Mouse (Mus musculus) large intestine, adult 2 months (tissue): ENCODE measurements around the gene Hsd17b11. TPM values are rescaled to one million over a fixed set of nuclear protein-coding genes. Genes with fewer than 3 reads are reported as not detected.
"Not testable (repeated sequence)": the region's sequence is repeated elsewhere in the genome, so short reads cannot be mapped to it uniquely, and the experiment has no call there.

Experiments used
- DNase-seq: peaks from one replicate; pipeline ENCODE4 v3.0.0-alpha.2; 2012; ENCODE audit warnings: low read depth, low spot score
- WGBS: fragments of 180-500 bp; shearing (Covaris S2); methylation state at CpG from one replicate; pipeline ENCODE4 v1.1.7; 2018; 5-methylcytosine and 5-hydroxymethylcytosine counted together
- polyA plus RNA-seq: library from polyadenylated mRNA; depleted of rRNA; stranded (reverse); fragments of >200 nt; gene quantifications from 2 replicates; pipeline ENCODE4 v1.2.3, GENCODE M21; 2012

The Hsd17b11 gene
- polyA plus RNA-seq, 1 experiment: 86.9 TPM

DNA sequence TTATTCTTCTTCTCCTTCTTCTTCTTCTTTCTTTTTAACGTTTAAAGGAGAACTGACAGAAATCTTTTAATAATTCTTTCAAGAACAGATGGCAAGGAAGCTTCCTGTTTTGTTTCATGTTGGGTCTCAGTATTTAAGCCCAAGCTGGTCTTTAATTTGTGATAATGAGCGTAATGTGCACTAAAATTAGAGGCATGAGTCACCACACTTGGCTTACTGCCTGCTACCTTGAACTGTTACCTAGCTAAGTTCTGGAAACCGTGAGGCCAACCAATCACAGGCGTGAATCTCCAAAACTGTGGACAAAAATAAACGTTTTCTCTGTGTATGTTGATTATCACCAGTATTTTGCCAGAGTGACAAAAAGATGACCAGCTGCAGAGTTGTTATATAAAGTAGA, 23.0 kb downstream of the Hsd17b11 start:
- WGBS: 23% methylated on average over 5 of the region's 5 CpGs
- DNase-seq: no peak

DNA sequence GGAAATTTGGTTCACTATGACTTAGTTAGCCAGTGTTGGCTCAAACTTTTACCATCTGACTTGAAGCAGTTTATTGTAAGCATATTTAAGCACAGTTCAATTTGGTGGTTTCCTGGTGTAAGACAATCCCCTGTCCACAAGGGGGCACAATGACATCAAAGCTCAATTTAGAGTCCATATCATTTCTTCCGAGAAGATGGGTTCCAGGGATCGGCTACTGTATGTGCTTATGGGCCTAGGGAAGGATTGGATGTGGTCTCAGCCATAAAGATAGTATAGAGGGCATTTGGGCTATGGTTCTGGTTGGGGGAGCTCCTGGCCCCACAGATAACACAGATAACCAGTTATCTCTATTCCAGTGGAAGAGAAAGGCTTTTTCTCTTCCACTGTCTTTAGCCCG, 26.5 kb downstream of the Hsd17b11 start:
- no peak for DNase-seq
- WGBS: 47% methylated on average over 3 of the region's 3 CpGs

DNA sequence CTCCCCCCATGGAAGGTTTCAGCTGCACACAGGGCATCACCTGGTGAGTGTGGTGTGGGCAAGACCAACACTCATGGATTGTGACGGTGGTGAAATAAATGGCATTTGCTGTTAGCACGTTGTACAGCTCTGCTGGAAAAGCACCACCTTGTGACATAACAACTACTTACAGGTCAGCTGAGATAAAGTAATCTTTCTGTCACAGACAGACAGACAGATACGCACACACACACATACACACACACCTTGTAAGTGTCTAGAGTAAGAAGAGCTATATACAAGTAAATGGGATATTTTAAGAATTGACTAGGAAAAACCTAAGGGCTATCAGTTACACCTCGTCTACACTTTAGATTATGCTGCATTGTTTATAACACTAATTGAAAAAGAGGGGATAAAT, 27.1 kb downstream of the Hsd17b11 start:
- 91% methylated on average over 4 of the region's 4 CpGs for WGBS

DNA sequence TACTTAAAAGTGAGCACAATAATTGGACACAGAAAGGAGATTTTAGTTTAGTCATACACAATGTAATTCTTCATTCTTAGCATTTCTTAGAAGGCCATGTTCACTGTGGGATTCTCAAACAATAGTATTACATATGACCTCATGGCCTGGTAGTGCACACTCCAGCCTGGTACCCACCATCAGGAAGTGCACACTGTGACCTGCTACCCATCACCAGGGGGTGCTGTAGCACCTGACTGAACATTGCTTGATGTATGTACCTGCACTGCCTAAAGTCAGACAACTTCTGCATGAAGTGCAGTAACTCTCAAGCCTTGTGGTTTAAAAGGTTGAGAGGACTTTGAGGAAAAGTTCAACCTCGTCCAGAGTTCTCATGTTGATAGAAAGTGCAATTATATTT, 28.1 kb downstream of the Hsd17b11 start:
- no peak for DNase-seq
- WGBS: 96% methylated on average over 1 of the region's 1 CpGs

More for the DNA sequence above, 27.1 kb downstream of the Hsd17b11 start:
- DNase-seq: no peak

DNA sequence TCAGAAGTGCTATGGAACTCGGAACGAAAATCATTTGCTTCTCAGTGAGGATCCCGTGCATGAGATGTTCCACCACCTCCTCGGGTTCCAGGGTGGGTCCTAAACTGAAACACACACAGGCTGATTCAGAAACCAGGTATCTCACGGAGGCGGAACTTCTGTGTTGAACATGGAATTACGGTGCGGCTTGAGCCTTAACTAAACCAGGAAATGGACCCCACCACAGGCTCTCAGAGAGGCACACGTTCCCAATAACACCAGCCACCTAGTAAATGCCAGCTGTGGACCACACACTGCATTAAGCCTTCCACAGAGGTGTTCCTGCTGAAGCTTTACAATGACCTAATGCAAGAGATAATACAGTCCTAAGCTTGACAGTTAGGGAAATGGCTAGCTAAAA, 28.9 kb downstream of the Hsd17b11 start:
- no peak for DNase-seq
- 91% methylated on average over 9 of the region's 9 CpGs for WGBS

DNA sequence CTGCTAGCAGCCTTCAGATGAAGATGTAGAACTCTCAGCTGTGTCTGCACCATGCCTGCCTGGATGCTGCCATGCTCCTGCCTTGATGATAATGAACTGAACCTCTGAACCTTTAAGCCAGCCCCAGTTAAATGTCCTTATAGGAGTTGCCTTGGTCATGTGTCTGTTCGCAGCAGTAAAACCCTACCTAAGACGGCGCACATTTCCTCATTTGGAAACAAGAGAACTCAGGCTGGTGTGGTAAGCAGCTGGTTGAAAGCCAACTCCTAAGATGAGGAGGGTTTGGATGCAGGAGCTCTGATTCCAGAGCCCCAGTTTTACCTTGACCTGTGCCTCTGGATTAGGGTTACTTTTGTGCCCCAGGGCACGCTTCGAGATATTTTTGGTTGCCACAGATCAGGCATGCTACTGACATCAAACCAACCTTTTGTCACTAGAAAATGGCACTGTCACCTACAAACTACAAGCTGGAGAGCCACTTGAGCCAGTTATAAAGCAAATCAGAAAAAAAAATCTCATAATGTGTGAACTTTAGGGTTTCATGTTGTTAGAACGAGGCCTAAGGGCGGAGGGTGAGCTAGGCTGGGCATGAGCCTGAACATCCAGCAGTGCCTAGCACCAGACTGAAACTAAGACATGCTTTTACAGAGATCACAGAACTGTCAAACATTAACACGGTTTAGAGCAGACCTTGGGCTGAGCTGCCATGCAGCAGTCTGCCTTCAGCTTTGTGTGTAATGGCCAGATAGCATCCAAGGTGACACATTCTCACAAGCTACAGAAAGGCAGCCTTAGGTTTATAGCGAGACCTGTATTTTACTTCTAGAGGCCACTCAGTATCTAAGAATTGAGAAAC, 40.8 kb downstream of the Hsd17b11 start:
- no peak for DNase-seq
- WGBS: 39% methylated on average over 9 of the region's 9 CpGs

DNA sequence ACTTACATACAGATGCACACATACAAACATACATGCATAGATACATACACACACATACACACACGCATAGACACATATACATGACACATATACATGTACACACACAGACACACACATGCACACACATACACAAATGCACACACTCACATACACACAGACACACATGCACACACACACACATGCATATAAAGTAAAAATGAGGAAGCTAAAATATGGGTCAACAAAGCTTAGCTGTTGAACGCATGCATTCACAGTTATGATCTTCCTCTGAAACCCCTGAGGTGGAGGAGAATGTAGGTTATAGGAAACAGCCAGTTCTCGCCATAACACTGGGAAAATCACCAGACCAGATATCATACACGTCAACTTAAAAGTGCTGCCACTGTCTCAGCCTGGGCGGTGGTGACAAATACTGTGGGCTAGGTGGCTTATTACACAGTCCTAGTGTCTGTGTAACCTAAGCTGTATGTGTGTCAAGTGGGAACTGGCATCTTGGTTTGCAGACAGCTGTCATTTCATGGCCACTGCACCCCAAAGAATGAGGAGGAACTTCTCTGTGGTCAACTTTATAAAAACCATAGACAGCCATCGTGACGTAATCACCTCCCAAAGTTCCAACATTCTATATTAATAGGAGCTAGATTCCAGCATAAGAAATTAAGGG, 43.7 kb downstream of the Hsd17b11 start:
- no peak for DNase-seq
- WGBS: 87% methylated on average over 7 of the region's 7 CpGs

DNA sequence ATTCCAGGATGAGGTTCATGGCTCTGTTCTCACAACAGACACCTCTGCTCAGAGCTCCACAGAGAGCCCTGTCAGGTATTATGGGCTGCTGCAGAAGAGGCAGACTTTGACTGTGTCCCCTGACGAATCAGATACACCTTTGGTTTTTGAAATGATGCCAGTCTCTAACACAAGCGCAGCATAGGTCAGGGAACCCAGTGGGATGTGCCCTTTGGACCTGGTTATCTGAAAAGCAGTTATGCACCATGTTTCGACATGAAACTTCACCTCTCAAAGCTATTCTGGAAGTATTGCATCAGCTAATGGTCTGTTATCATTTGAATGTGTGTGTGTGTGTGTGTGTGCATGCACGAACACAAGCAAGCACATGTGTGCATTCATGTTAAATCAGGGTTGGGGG, 44.4 kb downstream of the Hsd17b11 start, which contains the start of gene Hsd17b13:
Gene Hsd17b13, minus strand, starts transcription at position 114 of the 400 bp plus-strand sequence.
- WGBS: 36% methylated on average over 4 of the region's 4 CpGs
- DNase-seq: no peak

DNA sequence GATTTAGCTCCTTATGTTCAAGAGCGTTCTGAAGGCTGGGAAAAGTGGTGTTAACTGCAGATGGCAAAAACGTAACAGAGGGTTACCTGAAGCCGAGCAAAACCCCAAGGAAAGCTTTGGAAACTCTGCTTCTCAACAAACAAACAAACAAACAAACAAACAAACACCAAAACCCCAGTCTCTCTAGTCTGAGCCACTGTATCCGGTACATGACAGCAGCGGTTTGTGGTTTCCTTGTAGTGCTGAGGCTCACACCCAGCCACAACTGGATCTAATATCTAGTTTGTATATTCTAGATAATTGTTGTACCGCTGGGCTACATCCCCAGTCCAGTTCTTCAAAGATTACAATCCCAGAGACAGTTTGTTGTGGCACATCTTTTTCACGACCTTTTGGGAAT, 46.0 kb downstream of the Hsd17b11 start:
- DNase-seq: no peak
- WGBS: 81% methylated on average over 7 of the region's 7 CpGs

DNA sequence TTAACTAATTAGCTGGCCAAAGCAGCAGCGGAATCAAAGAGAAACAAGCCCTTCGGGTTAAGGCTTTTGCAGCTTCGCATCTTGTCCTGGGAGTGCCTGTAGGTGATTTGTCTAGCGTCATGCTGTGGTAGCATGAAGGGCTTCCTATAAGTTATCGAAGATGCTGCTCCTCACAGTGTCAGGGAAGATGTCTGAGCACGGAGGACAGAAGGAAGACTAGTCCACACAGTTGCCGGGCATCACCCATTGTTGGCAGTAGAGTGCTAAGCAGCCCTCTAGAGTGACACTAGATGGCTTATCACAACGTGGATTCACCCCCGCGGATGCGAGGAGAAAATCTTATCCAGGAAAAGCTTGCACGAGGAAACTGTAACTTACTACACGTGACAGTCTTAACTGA, 48.9 kb downstream of the Hsd17b11 start:
- no peak for DNase-seq
- 48% methylated on average over 13 of the region's 13 CpGs for WGBS

DNA sequence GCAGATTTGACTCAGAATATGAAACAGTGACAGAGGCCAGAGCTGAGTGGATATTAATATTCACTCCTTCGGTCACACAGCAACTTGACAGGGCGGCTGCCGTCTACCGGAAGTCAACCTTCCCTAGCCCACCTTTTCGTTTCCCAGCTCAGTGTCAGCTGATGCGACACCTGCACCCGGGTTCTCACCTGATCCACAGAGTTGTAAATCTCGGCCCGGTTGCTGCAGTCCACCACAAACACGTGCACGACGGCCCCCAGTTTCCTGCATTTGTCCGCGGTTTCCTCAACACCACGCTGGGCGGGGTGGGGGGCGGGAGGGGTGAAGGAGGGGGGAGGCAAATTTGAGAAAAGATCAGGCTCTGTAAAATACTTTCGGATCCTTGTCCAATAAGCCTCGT, 49.3 kb downstream of the Hsd17b11 start:
- DNase-seq: no peak
- 45% methylated on average over 19 of the region's 19 CpGs for WGBS

DNA sequence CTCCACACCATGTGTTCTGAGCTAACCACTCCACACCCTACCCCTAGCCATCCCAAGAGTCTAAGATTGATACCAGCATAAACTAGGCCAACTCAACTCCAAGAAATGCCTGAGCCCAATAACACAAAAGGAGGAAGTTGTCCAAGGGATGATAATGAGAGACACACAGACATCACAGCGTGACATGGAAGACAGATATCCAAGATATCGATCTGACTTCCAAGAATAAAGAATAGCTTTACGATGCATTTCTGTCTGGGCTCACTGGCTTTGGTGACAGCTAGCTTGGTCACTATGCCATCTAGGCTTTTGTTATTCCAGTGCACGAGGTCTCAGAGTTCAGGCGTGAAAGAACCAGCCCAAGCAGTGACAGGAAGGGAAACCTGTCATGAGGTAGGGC, 50.7 kb downstream of the Hsd17b11 start:
- WGBS: 80% methylated on average over 5 of the region's 5 CpGs
- no peak for DNase-seq

DNA sequence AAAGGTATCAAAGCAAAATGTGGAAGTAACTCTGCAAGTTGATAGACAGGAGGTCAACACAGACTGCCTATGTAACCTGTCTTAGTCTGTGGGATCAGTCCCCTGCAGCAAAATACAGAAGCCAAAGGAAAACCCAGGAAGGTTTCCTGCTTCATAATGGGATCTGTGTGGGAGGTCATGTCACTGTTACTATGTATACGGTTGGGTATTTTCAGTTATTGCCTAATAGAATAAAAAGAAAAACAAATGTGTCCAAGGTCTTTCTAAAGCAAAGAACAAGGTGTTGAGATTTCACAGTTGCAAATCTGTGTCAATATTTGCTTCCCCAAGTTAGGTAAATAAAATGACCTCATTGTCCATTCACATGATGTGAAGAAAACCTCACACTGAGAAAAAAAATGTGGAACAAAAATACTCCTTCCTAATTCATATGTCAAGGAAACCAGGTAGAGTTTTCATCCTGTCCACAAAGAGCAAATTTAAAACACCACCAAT, 58.7 kb downstream of the Hsd17b11 start:
- DNase-seq: no peak
- WGBS: 17% methylated on average over 1 of the region's 1 CpGs

DNA sequence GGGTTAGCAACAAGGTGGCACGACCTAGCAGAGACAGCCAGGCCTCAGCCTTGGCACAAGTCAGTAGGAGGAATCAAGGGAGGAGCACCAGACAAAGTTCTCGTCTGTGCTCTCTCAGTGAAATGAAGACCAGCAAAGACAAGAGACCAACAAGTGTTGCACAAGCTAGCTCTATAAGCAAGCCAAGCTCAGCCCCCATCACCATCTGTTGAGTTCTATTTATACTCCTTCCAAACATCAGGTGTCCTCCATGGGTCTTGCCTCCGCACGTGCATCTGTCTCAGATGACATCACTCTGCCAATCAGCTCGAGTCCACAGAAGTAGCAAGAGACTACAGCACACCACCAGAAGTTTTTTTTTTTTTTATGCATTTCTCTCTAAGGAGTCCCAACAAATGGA, 67.1 kb downstream of the Hsd17b11 start:
- WGBS: 79% methylated on average over 5 of the region's 5 CpGs
- DNase-seq: no peak

DNA sequence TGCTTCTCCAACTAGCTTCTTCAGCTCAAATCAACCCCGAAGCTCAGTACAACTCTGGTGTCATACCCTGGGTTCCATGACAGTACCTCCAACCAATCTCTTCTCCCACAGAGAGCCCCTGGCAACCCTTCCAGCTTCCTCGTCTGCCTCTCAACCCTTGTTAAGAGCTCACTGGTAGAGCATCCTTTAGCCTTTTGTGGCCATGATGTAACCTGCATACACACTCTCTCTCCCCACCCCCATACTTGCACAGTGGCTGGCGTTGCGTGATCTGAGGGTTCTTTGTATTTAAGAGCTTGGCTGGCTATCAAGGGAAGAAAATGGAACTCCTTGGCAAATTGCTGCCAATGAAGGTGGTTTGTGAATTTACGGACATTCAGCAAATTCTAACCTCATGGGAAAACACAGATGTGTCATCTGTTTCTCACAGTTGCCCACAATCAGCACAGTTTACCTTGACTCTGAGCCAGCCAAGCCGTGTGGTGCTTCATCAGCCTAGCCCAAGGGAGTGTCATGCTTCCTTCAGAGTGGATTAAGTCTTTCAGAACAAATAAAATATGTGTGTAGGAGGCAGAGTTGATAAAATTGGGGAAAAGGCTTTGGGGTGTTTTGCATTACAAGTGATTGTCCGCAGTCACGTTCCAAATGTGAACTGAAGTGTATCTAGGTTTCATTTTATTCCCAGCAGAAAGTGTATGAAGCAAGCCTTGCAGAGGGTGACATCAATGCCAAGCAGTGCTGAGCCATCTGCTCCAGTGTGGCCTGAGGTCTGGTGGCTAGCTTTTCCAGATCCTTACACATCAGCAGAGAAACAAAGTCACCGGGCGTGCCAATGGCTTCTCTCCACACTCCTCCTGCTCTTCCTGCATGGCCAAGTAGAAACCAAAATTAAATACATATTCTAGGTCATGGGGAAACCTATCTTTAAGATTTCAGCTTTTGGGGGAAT, 68.3 kb downstream of the Hsd17b11 start:
- DNase-seq: no peak
- 43% methylated on average over 10 of the region's 10 CpGs for WGBS

DNA sequence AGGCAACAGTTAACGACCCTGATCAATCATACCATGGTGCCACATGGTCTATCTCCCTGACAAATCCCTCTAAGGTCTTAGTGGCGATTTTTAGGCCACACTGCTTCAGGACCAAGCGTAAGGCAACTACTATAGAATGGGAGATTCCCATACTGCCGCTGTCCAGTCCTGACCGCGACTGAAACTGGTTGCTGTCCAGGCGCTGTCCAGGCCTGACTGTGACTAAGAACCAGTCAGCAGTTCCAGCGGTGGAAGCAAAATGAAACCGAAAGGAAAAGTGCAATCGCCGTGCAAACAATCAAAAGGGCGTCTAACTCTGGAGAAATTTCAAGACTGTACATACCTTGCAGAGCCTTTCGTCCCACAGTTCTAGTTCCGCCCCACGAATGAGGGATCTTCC, 71.6 kb downstream of the Hsd17b11 start:
- not testable (repeated sequence) for DNase-seq

DNA sequence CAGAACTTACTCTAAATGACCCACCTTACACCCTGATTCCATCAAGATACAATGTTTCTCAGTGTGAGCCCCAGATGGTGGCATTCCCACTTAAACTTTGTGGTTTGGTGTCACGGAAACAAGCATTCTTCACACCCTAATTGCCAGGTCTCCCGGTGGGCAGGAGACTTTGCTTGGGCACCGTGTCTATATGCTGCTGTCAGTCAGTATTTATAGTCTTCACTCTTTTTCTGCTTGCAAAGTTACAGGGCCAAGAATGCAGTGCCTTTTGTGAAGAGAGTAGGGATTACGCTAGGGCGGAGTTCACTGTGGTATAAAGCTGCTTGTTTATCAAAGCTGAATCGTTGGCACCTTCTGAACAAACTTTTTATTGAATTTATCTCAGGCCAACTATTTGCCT, 78.5 kb downstream of the Hsd17b11 start:
- WGBS: 42% methylated on average over 6 of the region's 6 CpGs
- no peak for DNase-seq

More for the DNA sequence above, 71.6 kb downstream of the Hsd17b11 start:
- WGBS: 90% methylated on average over 15 of the region's 15 CpGs

DNA sequence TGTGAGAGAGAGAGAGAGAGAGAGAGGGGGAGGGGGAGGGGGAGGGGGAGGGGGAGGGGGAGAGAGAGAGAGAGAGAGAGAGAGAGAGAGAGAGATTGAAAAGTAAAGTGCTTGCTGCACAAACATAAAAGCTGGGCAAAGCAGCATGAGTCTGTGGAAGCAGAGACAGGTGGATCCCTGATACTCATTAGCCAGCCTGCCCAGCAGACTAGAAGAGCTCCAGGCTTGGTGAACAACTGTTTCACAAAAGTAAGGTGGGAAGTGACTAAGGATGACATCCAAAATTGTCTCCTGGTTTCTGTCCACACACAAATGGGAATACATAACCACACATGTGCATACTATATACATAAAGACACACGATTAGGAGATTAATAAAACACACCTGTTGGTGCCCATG, 81.9 kb downstream of the Hsd17b11 start:
- WGBS: 77% methylated on average over 1 of the region's 1 CpGs
- no peak for DNase-seq
